Mouse (Mus musculus) limb, embryonic 11.5 days (tissue): ENCODE data around the gene Hip1. TPM values are rescaled to one million over a fixed set of nuclear protein-coding genes. Genes with fewer than 3 reads are reported as not detected.

ENCODE experiments used
- ATAC-seq: fragments of 200-750 bp; cut with Nextera tagmentation; 2 replicates; pipeline ENCODE4 v1.8.0; 2017; ENCODE audit warnings: low read depth; ENCODE audit not compliant: insufficient number of reproducible peaks, low FRiP score, low TSS enrichment
- DNase-seq: peaks from one replicate; pipeline ENCODE4 v3.0.0-alpha.2; 2015; ENCODE audit warnings: low spot score
- H3K27ac ChIP-seq: fragments of 300-500 bp; sonication (generic); replicated peaks from 2 replicates; pipeline ENCODE4 v1.5.1; 2014; ENCODE audit warnings: low read depth, mild to moderate bottlenecking, low read length
- H3K27me3 ChIP-seq: fragments of 300-500 bp; sonication (generic); 2 replicates; pipeline ENCODE4 v1.6.1; 2014; ENCODE audit warnings: mild to moderate bottlenecking, low read length, mixed read lengths; ENCODE audit not compliant: control insufficient read depth, insufficient read depth
- H3K36me3 ChIP-seq: fragments of 300-500 bp; sonication (generic); 2 replicates; pipeline ENCODE4 v1.6.1; 2014; ENCODE audit warnings: mild to moderate bottlenecking, low read length, moderate library complexity, mixed read lengths; ENCODE audit not compliant: control insufficient read depth, insufficient read depth
- H3K4me1 ChIP-seq: fragments of 300-500 bp; sonication (generic); 2 replicates; pipeline ENCODE4 v1.6.1; 2014; ENCODE audit warnings: low read length, mixed read lengths; ENCODE audit not compliant: control insufficient read depth, insufficient read depth
- H3K4me2 ChIP-seq: fragments of 300-500 bp; sonication (generic); 2 replicates; pipeline ENCODE4 v1.6.1; 2014; ENCODE audit warnings: low read depth, mild to moderate bottlenecking, moderate library complexity; ENCODE audit not compliant: severe bottlenecking
- H3K4me3 ChIP-seq: fragments of 300-500 bp; sonication (generic); 2 replicates; pipeline ENCODE4 v1.5.1; 2014; ENCODE audit warnings: low read depth, low read length
- H3K9ac ChIP-seq: fragments of 300-500 bp; sonication (generic); 2 replicates; pipeline ENCODE4 v1.6.1; 2014; ENCODE audit warnings: mild to moderate bottlenecking, low read length
- H3K9me3 ChIP-seq: fragments of 300-500 bp; sonication (generic); 2 replicates; pipeline ENCODE4 v1.6.1; 2016; ENCODE audit warnings: low read length; ENCODE audit not compliant: control insufficient read depth
- WGBS: fragments of 180-500 bp; shearing (Covaris S2); extraction: QIAGEN DNeasy Blood & Tissue Kit; methylation state at CpG from one replicate; pipeline ENCODE4 v1.1.7; 2014; 5-methylcytosine and 5-hydroxymethylcytosine counted together
- polyA plus RNA-seq: library from polyadenylated mRNA; unstranded; fragments of >200 nt; fragmentation: Nextera tagmentation; extraction: Ambion mirVana; gene quantifications from 2 replicates; pipeline ENCODE4 v1.2.1, GENCODE M21; 2014

Hip1 gene
- polyA plus RNA-seq, 1 experiment from 2014 or later: 35.2 TPM

- no peak for ATAC-seq
- Histone ChIP-seq H3K27me3 (no peaks in the 10 kb centered on the region), H3K4me1 (no peaks in the 10 kb centered on the region), H3K9me3 (no peaks in the 10 kb centered on the region), H3K4me2 (no peak overlapping the region), H3K36me3 (no peaks in the 10 kb centered on the region), H3K4me3 (no peak overlapping the region), H3K27ac (no peak overlapping the region), H3K9ac (no peak overlapping the region)
- WGBS: 37% methylated on average over 7 of the region's 7 CpGs
- DNase-seq: no peak
Observed at GRCm38 (mm10) chr5:135527986-135528385, 16.9 kb downstream of the Hip1 start.

GRCm38 (mm10) chr5:135524660-135525560 lies 20.0 kb downstream of the Hip1 start:
- H3K4me1 ChIP-seq: no peaks in the 10 kb centered on the region
- no peak overlapping the region for H3K4me3 ChIP-seq
- 0 out of 2 replicates have a peak overlapping the region, but pooled peaks have one; percentile 21 for H3K27ac ChIP-seq
- H3K4me2 ChIP-seq: no peak overlapping the region
- no peaks in the 10 kb centered on the region for H3K9me3 ChIP-seq
- H3K36me3 ChIP-seq: no peaks in the 10 kb centered on the region
- no peak for ATAC-seq
- no peaks in the 10 kb centered on the region for H3K27me3 ChIP-seq
- DNase-seq: no peak
- WGBS: 55% methylated on average over 11 of the region's 11 CpGs
- no peak overlapping the region for H3K9ac ChIP-seq

- Histone ChIP-seq H3K27ac (no peak overlapping the region), H3K9ac (no peak overlapping the region), H3K36me3 (no peaks in the 10 kb centered on the region), H3K9me3 (no peaks in the 10 kb centered on the region), H3K27me3 (no peaks in the 10 kb centered on the region), H3K4me2 (no peak overlapping the region), H3K4me1 (no peaks in the 10 kb centered on the region), H3K4me3 (no peak overlapping the region)
- ATAC-seq: no peak
- no peak for DNase-seq
- WGBS: 90% methylated on average over 2 of the region's 2 CpGs
Observed at GRCm38 (mm10) chr5:135524087-135524486, 20.8 kb downstream of the Hip1 start.

- no peak for ATAC-seq
- no peak for DNase-seq
Observed at GRCm38 (mm10) chr5:135522111-135522722, 22.7 kb downstream of the Hip1 start.

GRCm38 (mm10) chr5:135517348-135517883 lies 27.5 kb downstream of the Hip1 start:
- Histone ChIP-seq H3K27me3 (no peaks in the 10 kb centered on the region), H3K9me3 (no peaks in the 10 kb centered on the region), H3K9ac (no peak overlapping the region), H3K4me2 (no peak overlapping the region), H3K36me3 (peaks cover 3% of the 10 kb centered on the region; the same call in 1 of the 2 replicates), H3K27ac (no peak overlapping the region), H3K4me1 (no peaks in the 10 kb centered on the region), H3K4me3 (no peak overlapping the region)
- no peak for ATAC-seq
- no peak for DNase-seq
- WGBS: 91% methylated on average over 5 of the region's 5 CpGs

More at GRCm38 (mm10) chr5:135522111-135522722, 22.7 kb downstream of the Hip1 start:
- no peaks in the 10 kb centered on the region for H3K27me3 ChIP-seq
- no peak overlapping the region for H3K4me3 ChIP-seq
- no peak overlapping the region for H3K27ac ChIP-seq
- no peaks in the 10 kb centered on the region for H3K36me3 ChIP-seq
- no peaks in the 10 kb centered on the region for H3K4me1 ChIP-seq
- no peak overlapping the region for H3K4me2 ChIP-seq
- H3K9ac ChIP-seq: no peak overlapping the region
- 79% methylated on average over 9 of the region's 9 CpGs for WGBS
- H3K9me3 ChIP-seq: no peaks in the 10 kb centered on the region

- Histone ChIP-seq H3K9ac (no peak overlapping the region), H3K4me3 (no peak overlapping the region), H3K4me2 (no peak overlapping the region), H3K9me3 (no peaks in the 10 kb centered on the region), H3K4me1 (no peaks in the 10 kb centered on the region), H3K27me3 (no peaks in the 10 kb centered on the region), H3K36me3 (peaks cover 3% of the 10 kb centered on the region; the same call in 1 of the 2 replicates), H3K27ac (no peak overlapping the region)
- no peak for ATAC-seq
- DNase-seq: no peak
- 64% methylated on average over 4 of the region's 4 CpGs for WGBS
Observed at GRCm38 (mm10) chr5:135513131-135513530, 31.8 kb downstream of the Hip1 start.

- no peak for ATAC-seq
- WGBS: 59% methylated on average over 5 of the region's 5 CpGs
- H3K4me3 ChIP-seq: no peak overlapping the region
- no peak overlapping the region for H3K9ac ChIP-seq
- H3K27ac ChIP-seq: no peak overlapping the region
- DNase-seq: no peak
- H3K4me2 ChIP-seq: no peak overlapping the region
- no peaks in the 10 kb centered on the region for H3K9me3 ChIP-seq
- H3K36me3 ChIP-seq: peaks cover 3% of the 10 kb centered on the region; the same call in 1 of the 2 replicates
- no peaks in the 10 kb centered on the region for H3K4me1 ChIP-seq
- H3K27me3 ChIP-seq: no peaks in the 10 kb centered on the region
Observed at GRCm38 (mm10) chr5:135511105-135511504, 33.8 kb downstream of the Hip1 start.

GRCm38 (mm10) chr5:135508284-135508683 lies 36.6 kb downstream of the Hip1 start:
- Histone ChIP-seq H3K4me1 (no peaks in the 10 kb centered on the region), H3K4me2 (no peak overlapping the region), H3K36me3 (no peaks in the 10 kb centered on the region), H3K27me3 (no peaks in the 10 kb centered on the region), H3K9ac (no peak overlapping the region), H3K9me3 (no peaks in the 10 kb centered on the region), H3K27ac (no peak overlapping the region), H3K4me3 (no peak overlapping the region)
- DNase-seq (no peak), ATAC-seq (no peak)
- WGBS: 89% methylated on average over 3 of the region's 3 CpGs
